Mouse (Mus musculus) small intestine, adult 2 months (tissue): ENCODE measurements around the gene Fpr-rs4.

Experiments used
- CTCF ChIP-seq: fragments of 200-500 bp; IDR thresholded peaks from 2 replicates; pipeline ENCODE4 v1.5.1; 2012; ENCODE audit warnings: low read depth, mild to moderate bottlenecking, control low read depth, inconsistent platforms, low read length, moderate library complexity, mixed read lengths; ENCODE audit not compliant: insufficient replicate concordance, insufficient read length; ENCODE audit errors: extremely low read depth
- POLR2A ChIP-seq: fragments of 200-500 bp; IDR thresholded peaks from 2 replicates; pipeline ENCODE4 v1.6.1; 2012; ENCODE audit warnings: low read depth, mild to moderate bottlenecking, control low read depth, inconsistent platforms, low read length, moderate library complexity

DNA sequence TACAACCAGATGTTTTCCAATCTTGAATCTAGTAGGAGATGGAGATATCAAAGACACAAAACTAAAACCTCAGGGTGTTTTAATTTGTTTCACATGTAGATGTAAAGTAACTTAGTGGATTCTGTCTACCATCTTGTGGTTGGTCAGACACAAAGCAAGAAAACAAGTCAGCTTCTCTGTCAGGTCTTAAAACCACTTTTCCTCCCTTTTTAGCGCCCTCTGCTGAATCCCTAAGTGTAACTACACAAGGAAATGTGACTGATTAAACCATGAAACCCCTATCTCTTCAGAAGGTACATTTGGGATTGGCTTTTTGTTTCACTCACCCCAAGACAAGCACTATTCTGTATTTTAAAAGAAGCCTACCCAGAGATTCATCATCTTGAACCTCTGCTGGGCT is 48.1 kb upstream of the Fpr-rs4 start:
- TF ChIP-seq CTCF (no peak), POLR2A (no peak)
